Mouse (Mus musculus): ENCODE data around the gene E130114P18Rik. TPM values are rescaled to one million over a fixed set of nuclear protein-coding genes. Genes with fewer than 3 reads are reported as not detected.

The E130114P18Rik gene
- polyA plus RNA-seq, 1 experiment from 2014 or later: 0.25 TPM

DNA sequence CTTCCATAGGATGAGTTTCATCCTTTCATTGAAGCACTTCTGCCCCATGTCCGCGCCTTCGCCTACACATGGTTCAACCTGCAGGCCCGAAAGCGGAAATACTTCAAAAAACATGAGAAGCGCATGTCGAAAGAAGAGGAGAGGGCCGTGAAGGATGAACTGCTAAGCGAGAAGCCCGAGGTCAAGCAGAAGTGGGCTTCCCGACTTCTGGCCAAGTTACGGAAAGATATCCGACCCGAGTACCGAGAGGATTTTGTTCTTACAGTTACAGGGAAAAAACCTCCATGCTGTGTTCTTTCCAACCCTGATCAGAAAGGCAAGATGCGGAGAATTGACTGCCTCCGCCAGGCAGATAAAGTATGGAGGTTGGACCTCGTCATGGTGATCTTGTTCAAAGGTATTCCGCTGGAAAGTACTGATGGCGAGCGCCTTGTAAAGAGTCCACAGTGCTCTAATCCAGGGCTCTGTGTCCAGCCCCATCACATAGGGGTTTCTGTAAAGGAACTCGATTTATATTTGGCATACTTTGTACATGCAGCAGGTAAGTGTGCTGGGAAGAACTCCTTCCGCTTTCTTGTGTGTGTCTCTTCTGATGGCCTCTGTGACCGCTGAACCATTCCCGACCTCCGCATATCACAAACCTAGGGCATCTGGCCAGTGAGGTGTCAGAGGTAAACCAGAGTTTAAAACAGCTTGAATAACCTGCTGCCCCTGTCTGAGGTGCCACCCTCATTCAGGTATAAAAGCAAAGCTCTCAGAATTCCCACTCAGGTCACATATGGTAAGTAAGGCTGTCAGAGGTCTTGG is 5.4 kb upstream of the E130114P18Rik start:
- H3K27ac ChIP-seq: no peak overlapping the region
- no peak overlapping the region for H3K4me2 ChIP-seq
- H3K9ac ChIP-seq: no peak overlapping the region
- H3K27me3 ChIP-seq: no peaks in the 10 kb centered on the region
- WGBS: 92% methylated on average over 26 of the region's 26 CpGs
- peaks cover 33% of the 10 kb centered on the region for H3K36me3 ChIP-seq
- peaks cover 20% of the 10 kb centered on the region for H3K4me1 ChIP-seq (replicated peaks)
- H3K9me3 ChIP-seq (replicated peaks): no peaks in the 10 kb centered on the region
- no peak overlapping the region for H3K4me3 ChIP-seq
- ATAC-seq (replicated peaks; ENCODE audit: insufficient number of reproducible peaks, insufficient read depth, low FRiP score, low read depth): no peak

DNA sequence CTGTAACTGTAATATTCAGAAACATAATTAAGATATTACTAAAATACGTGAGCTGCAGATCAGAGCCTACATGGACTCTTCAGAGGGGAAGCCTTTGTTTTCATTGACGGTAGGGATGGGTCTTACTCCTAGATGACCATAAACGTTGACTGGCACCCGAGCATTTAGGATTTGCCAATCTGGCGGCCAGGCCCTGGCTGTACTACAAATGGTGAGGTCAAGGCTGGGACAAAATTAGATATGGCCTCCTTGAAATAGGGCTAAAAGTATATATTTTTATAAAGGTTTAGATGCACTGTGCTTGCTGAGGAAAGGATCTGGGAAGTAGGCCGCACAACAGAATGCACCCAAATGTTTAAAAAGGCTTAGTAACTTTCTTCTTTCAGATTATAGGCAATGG is 4.6 kb upstream of the E130114P18Rik start:
- peaks cover 18% of the 10 kb centered on the region for H3K4me1 ChIP-seq (replicated peaks)
- no peak overlapping the region for H3K4me2 ChIP-seq
- WGBS: 88% methylated on average over 6 of the region's 6 CpGs

GRCm38 (mm10) chr4:97782069-97782468 is 4.2 kb upstream of the E130114P18Rik start:
- ATAC-seq (replicated peaks; ENCODE audit: insufficient number of reproducible peaks, insufficient read depth, low FRiP score, low read depth): no peak
- Histone ChIP-seq H3K9me3 (replicated peaks) (no peaks in the 10 kb centered on the region), H3K36me3 (peaks cover 26% of the 10 kb centered on the region), H3K4me2 (no peak overlapping the region), H3K4me1 (replicated peaks) (peaks cover 14% of the 10 kb centered on the region), H3K27me3 (no peaks in the 10 kb centered on the region), H3K27ac (no peak overlapping the region), H3K4me3 (no peak overlapping the region), H3K9ac (no peak overlapping the region)
- 74% methylated on average over 3 of the region's 3 CpGs for WGBS

More for the DNA sequence above, 4.6 kb upstream of the E130114P18Rik start:
- H3K9ac ChIP-seq: no peak overlapping the region
- H3K9me3 ChIP-seq (replicated peaks): no peaks in the 10 kb centered on the region
- no peak overlapping the region for H3K27ac ChIP-seq
- H3K27me3 ChIP-seq: no peaks in the 10 kb centered on the region
- H3K4me3 ChIP-seq: no peak overlapping the region
- peaks cover 30% of the 10 kb centered on the region for H3K36me3 ChIP-seq
- no peak for ATAC-seq (replicated peaks; ENCODE audit: insufficient number of reproducible peaks, insufficient read depth, low FRiP score, low read depth)

- Histone ChIP-seq H3K4me2 (peak overlapping the region; percentile 78), H3K36me3 (peaks cover 26% of the 10 kb centered on the region), H3K27ac (no peak overlapping the region), H3K27me3 (no peaks in the 10 kb centered on the region), H3K9me3 (replicated peaks) (no peaks in the 10 kb centered on the region), H3K4me1 (replicated peaks) (peaks cover 15% of the 10 kb centered on the region; the same call in 1 of the 2 replicates), H3K9ac (no peak overlapping the region), H3K4me3 (peak overlapping the region; percentile 19; the same call in 1 of the 2 replicates)
- ATAC-seq (replicated peaks; ENCODE audit: insufficient number of reproducible peaks, insufficient read depth, low FRiP score, low read depth): no peak
- 68% methylated on average over 7 of the region's 7 CpGs for WGBS
Observed at GRCm38 (mm10) chr4:97780666-97781435, 3.0 kb upstream of the E130114P18Rik start.

DNA sequence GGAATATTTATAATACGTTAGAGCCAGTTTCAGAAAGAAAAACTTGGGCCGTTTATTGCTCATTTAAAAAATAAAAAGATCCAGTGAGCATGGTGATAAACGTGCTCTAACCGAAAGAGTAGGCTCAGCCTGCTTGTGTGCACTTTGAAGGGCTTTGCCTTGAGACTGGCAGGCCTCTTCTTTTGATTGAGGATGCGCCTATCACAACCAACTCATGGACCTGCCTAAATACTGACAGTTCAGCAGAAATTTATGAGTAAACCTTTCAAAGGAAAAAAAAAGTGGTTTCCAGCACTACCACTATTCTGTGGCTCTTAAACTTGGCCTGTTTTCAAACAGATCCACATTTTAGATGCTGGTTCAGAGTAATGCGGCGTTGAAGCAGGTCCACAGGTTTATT is 2.1 kb upstream of the E130114P18Rik start:
- no peaks in the 10 kb centered on the region for H3K27me3 ChIP-seq
- peak overlapping the region; percentile 78 for H3K4me2 ChIP-seq
- peak overlapping the region; percentile 95 for H3K4me3 ChIP-seq
- peak overlapping the region; percentile 94 for H3K27ac ChIP-seq
- H3K36me3 ChIP-seq: peaks cover 21% of the 10 kb centered on the region
- peaks cover 12% of the 10 kb centered on the region; the same call in 1 of the 2 replicates for H3K4me1 ChIP-seq (replicated peaks)
- H3K9me3 ChIP-seq (replicated peaks): no peaks in the 10 kb centered on the region
- H3K9ac ChIP-seq: peak overlapping the region; percentile 99
- no peak for ATAC-seq (replicated peaks; ENCODE audit: insufficient number of reproducible peaks, insufficient read depth, low FRiP score, low read depth)
- 36% methylated on average over 7 of the region's 7 CpGs for WGBS

- no peaks in the 10 kb centered on the region for H3K9me3 ChIP-seq (replicated peaks)
- H3K4me2 ChIP-seq: peak overlapping the region; percentile 78
- 7% methylated on average over 18 of the region's 18 CpGs for WGBS
- ATAC-seq (replicated peaks; ENCODE audit: insufficient number of reproducible peaks, insufficient read depth, low FRiP score, low read depth): no peak
- peaks cover 17% of the 10 kb centered on the region for H3K4me1 ChIP-seq (replicated peaks)
- H3K27ac ChIP-seq: peak overlapping the region; percentile 94
- peak overlapping the region; percentile 99 for H3K9ac ChIP-seq
- H3K4me3 ChIP-seq: peak overlapping the region; percentile 95
- peaks cover 13% of the 10 kb centered on the region for H3K36me3 ChIP-seq
- H3K27me3 ChIP-seq: no peaks in the 10 kb centered on the region
Observed at GRCm38 (mm10) chr4:97779003-97779930, 1.4 kb upstream of the E130114P18Rik start.

DNA sequence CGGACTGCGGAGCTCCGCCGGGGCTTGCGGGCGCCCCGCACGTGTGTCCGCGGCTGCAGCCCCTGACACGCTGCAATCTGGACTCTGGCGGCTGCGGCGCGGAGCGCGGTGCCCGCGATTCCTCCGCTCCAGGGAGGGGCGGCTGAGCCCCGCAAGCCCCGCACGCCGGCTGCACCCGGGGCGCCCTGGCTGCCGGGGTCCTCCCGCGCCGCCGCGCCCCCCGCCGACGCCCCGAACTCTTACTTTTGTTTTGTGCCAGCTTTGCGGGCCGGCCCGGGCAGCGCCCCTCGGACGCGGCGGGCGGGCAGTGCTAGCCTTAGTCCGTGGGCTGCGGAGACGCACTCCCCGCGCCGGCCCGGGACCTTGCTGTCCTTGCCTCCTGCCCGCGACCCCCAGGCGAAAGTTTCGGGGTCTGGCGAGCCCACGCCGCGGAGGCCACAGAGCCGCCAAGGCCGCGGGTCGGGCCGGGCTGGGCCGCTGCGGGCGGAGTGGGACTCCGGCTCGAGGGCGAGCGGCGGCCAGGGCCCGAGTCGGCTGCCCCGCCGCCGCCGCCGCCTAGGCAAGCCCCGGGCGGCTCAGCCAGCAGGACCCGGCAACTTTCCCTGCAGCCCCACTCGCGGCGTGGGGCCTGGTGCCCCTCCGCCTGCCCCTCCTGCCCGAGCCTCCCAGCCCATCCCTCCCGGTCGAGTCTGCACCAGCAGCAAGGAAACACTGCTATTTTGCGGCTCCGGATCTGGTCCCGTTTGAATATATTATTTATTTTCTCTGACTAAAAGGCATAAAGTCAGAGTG is 529 bp upstream of the E130114P18Rik start:
- H3K36me3 ChIP-seq: peaks cover 6% of the 10 kb centered on the region
- no peaks in the 10 kb centered on the region for H3K27me3 ChIP-seq
- WGBS: under 1% methylated on average over 87 of the region's 94 CpGs
- peak overlapping the region; percentile 99 for H3K9ac ChIP-seq
- no peaks in the 10 kb centered on the region for H3K9me3 ChIP-seq (replicated peaks)
- peaks cover 24% of the 10 kb centered on the region for H3K4me1 ChIP-seq (replicated peaks)
- H3K4me3 ChIP-seq: peak overlapping the region; percentile 95
- 0 out of 2 replicates have a peak, but pooled peaks have one; percentile 5 for ATAC-seq (replicated peaks; ENCODE audit: insufficient number of reproducible peaks, insufficient read depth, low FRiP score, low read depth)
- peak overlapping the region; percentile 94 for H3K27ac ChIP-seq
- H3K4me2 ChIP-seq: peak overlapping the region; percentile 78

GRCm38 (mm10) chr4:97777081-97777705 is 685 bp downstream of the E130114P18Rik start:
- Histone ChIP-seq H3K9me3 (replicated peaks) (no peaks in the 10 kb centered on the region), H3K4me1 (replicated peaks) (peaks cover 26% of the 10 kb centered on the region), H3K27ac (peak overlapping the region; percentile 94), H3K36me3 (no peaks in the 10 kb centered on the region), H3K27me3 (no peaks in the 10 kb centered on the region), H3K4me2 (peak overlapping the region; percentile 78), H3K9ac (peak overlapping the region; percentile 99), H3K4me3 (peak overlapping the region; percentile 95)
- peak; percentile 38 for ATAC-seq (replicated peaks; ENCODE audit: insufficient number of reproducible peaks, insufficient read depth, low FRiP score, low read depth)
- WGBS: under 1% methylated on average over 56 of the region's 77 CpGs

DNA sequence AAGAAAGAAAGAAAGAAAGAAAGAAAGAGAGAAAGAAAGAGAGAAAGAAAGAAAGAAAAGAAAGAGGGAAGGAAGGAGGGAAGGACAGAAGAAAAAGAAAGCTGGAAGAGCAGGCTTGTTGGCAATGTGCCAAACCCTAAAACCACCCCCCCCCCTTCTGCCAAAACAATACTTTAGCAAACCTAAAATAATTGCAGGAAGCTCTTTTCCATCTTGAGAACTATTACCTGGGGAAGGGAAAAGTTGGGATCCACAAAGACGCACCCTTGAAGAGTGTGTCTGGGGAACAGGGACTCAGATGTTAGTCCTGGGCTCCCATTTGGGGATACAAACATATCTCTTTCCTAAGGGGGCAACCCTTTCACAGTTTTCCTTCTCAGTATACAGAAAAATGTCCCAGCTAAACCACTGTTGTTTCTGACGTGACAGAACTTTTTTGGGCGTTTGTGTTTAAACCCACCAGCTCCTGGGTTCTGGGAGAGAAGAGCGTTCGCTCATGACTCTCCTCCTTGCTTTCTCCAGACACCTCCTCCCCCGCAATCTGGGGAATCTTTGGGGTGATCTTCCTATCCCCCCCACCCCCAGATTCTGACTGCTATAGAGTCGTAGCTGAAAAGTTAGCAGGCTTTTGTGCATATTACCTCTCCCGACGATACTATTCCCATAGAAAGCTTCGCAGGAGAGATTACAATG is 1.3 kb downstream of the E130114P18Rik start:
- under 1% methylated on average over 10 of the region's 10 CpGs for WGBS
- ATAC-seq (replicated peaks; ENCODE audit: insufficient number of reproducible peaks, insufficient read depth, low FRiP score, low read depth): no peak
- H3K9me3 ChIP-seq (replicated peaks): no peaks in the 10 kb centered on the region
- peaks cover 27% of the 10 kb centered on the region for H3K4me1 ChIP-seq (replicated peaks)
- H3K4me3 ChIP-seq: peak overlapping the region; percentile 95
- no peaks in the 10 kb centered on the region for H3K36me3 ChIP-seq
- H3K9ac ChIP-seq: peak overlapping the region; percentile 99
- H3K4me2 ChIP-seq: peak overlapping the region; percentile 78
- no peaks in the 10 kb centered on the region for H3K27me3 ChIP-seq
- H3K27ac ChIP-seq: peak overlapping the region; percentile 94

Measured in heart, embryonic 15.5 days (tissue).